Mouse (Mus musculus) kidney, embryonic 15.5 days (tissue): Measurements from ENCODE around the gene Antxr1. TPM values are rescaled to one million over a fixed set of nuclear protein-coding genes. Genes with fewer than 3 reads are reported as not detected.

Experiments used
- ATAC-seq: fragments of 200-750 bp; cut with Nextera tagmentation; replicated peaks from 2 replicates; pipeline ENCODE4 v1.8.0; 2017; ENCODE audit warnings: moderate TSS enrichment; ENCODE audit not compliant: low FRiP score
- H3K27ac ChIP-seq: fragments of 300-500 bp; sonication (generic); 2 replicates; pipeline ENCODE4 v1.5.1; 2015; ENCODE audit warnings: mild to moderate bottlenecking, inconsistent platforms
- H3K27me3 ChIP-seq: fragments of 300-500 bp; sonication (generic); 2 replicates; pipeline ENCODE4 v1.6.1; 2015; ENCODE audit warnings: inconsistent platforms
- H3K36me3 ChIP-seq: fragments of 300-500 bp; sonication (generic); 2 replicates; pipeline ENCODE4 v1.6.1; 2015; ENCODE audit warnings: inconsistent platforms
- H3K4me1 ChIP-seq: fragments of 300-500 bp; sonication (generic); 2 replicates; pipeline ENCODE4 v1.6.1; 2015; ENCODE audit warnings: inconsistent platforms
- H3K4me2 ChIP-seq: fragments of 300-500 bp; sonication (generic); 2 replicates; pipeline ENCODE4 v1.6.1; 2015; ENCODE audit warnings: moderate library complexity, mild to moderate bottlenecking, inconsistent platforms
- H3K4me3 ChIP-seq: fragments of 300-500 bp; sonication (generic); replicated peaks from 2 replicates; pipeline ENCODE4 v1.5.1; 2015; ENCODE audit warnings: mild to moderate bottlenecking, inconsistent platforms
- H3K9ac ChIP-seq: fragments of 300-500 bp; sonication (generic); 2 replicates; pipeline ENCODE4 v1.6.1; 2015; ENCODE audit warnings: mild to moderate bottlenecking, inconsistent platforms
- H3K9me3 ChIP-seq: fragments of 300-500 bp; sonication (generic); replicated peaks from 2 replicates; pipeline ENCODE4 v1.6.1; 2016; ENCODE audit warnings: inconsistent platforms
- WGBS: fragments of 180-500 bp; shearing (Covaris S2); methylation state at CpG from one replicate; pipeline ENCODE4 v1.1.7; 2015; ENCODE audit warnings: mixed read lengths; 5-methylcytosine and 5-hydroxymethylcytosine counted together
- polyA plus RNA-seq: library from polyadenylated mRNA; unstranded; fragments of >200 nt; fragmentation: Nextera tagmentation; extraction: Ambion mirVana; gene quantifications from 2 replicates; pipeline ENCODE4 v1.2.1, GENCODE M21; 2015

Gene Antxr1
- polyA plus RNA-seq, 1 experiment from 2014 or later, result 6.2 TPM

- ATAC-seq, result 0 out of 2 replicates have a peak, but pooled peaks have one; percentile 52
- Histone ChIP-seq H3K4me1 (0 out of 2 replicates have a peak, but pooled peaks cover 8% of the 10 kb centered on the region), H3K27ac (peak overlapping the region; percentile 48; the same call in 1 of the 2 replicates), H3K4me2 (no peak overlapping the region), H3K9ac (no peak overlapping the region), H3K4me3 (no peak overlapping the region), H3K36me3 (no peaks in the 10 kb centered on the region), H3K27me3 (no peaks in the 10 kb centered on the region), H3K9me3 (peaks cover 3% of the 10 kb centered on the region)
- WGBS, result 40% methylated on average over 8 of the region's 8 CpGs
Observed at GRCm38 (mm10) chr6:87127049-87127753, 208.4 kb downstream of the Antxr1 start.

- H3K4me2 ChIP-seq, result no peak overlapping the region
- no peaks in the 10 kb centered on the region for H3K9me3 ChIP-seq
- no peak overlapping the region for H3K27ac ChIP-seq
- H3K27me3 ChIP-seq, result no peaks in the 10 kb centered on the region
- no peak overlapping the region for H3K4me3 ChIP-seq
- no peak overlapping the region for H3K9ac ChIP-seq
- H3K36me3 ChIP-seq, result no peaks in the 10 kb centered on the region
- ATAC-seq, result no peak
- 89% methylated on average over 4 of the region's 4 CpGs for WGBS
- 0 out of 2 replicates have a peak, but pooled peaks cover 10% of the 10 kb centered on the region for H3K4me1 ChIP-seq
Observed at GRCm38 (mm10) chr6:87123973-87124372, 211.6 kb downstream of the Antxr1 start.

GRCm38 (mm10) chr6:87123406-87123805, 212.2 kb downstream of the Antxr1 start:
- no peaks in the 10 kb centered on the region for H3K9me3 ChIP-seq
- no peak overlapping the region for H3K4me2 ChIP-seq
- 0 out of 2 replicates have a peak, but pooled peaks cover 10% of the 10 kb centered on the region for H3K4me1 ChIP-seq
- H3K36me3 ChIP-seq, result no peaks in the 10 kb centered on the region
- no peak overlapping the region for H3K4me3 ChIP-seq
- ATAC-seq, result no peak
- H3K27me3 ChIP-seq, result no peaks in the 10 kb centered on the region
- no peak overlapping the region for H3K27ac ChIP-seq
- no peak overlapping the region for H3K9ac ChIP-seq
- WGBS, result 87% methylated on average over 6 of the region's 6 CpGs

- H3K9me3 ChIP-seq, result no peaks in the 10 kb centered on the region
- H3K27me3 ChIP-seq, result no peaks in the 10 kb centered on the region
- H3K4me3 ChIP-seq, result no peak overlapping the region
- 77% methylated on average over 7 of the region's 7 CpGs for WGBS
- no peaks in the 10 kb centered on the region for H3K36me3 ChIP-seq
- no peak overlapping the region for H3K4me2 ChIP-seq
- ATAC-seq, result no peak
- no peak overlapping the region for H3K9ac ChIP-seq
- 0 out of 2 replicates have a peak, but pooled peaks cover 3% of the 10 kb centered on the region for H3K4me1 ChIP-seq
- no peak overlapping the region for H3K27ac ChIP-seq
Observed at GRCm38 (mm10) chr6:87121961-87122360, 213.7 kb downstream of the Antxr1 start.

GRCm38 (mm10) chr6:87120661-87121060, 215.0 kb downstream of the Antxr1 start:
- Histone ChIP-seq H3K36me3 (no peaks in the 10 kb centered on the region), H3K9me3 (no peaks in the 10 kb centered on the region), H3K4me1 (0 out of 2 replicates have a peak, but pooled peaks cover 2% of the 10 kb centered on the region), H3K4me2 (no peak overlapping the region), H3K27ac (no peak overlapping the region), H3K27me3 (no peaks in the 10 kb centered on the region), H3K4me3 (no peak overlapping the region), H3K9ac (no peak overlapping the region)
- WGBS, result 85% methylated on average over 6 of the region's 6 CpGs
- no peak for ATAC-seq

- Histone ChIP-seq H3K9me3 (no peaks in the 10 kb centered on the region), H3K4me2 (no peak overlapping the region), H3K4me1 (0 out of 2 replicates have a peak, but pooled peaks cover 2% of the 10 kb centered on the region), H3K36me3 (no peaks in the 10 kb centered on the region), H3K27ac (no peak overlapping the region), H3K9ac (no peak overlapping the region), H3K4me3 (no peak overlapping the region), H3K27me3 (no peaks in the 10 kb centered on the region)
- no peak for ATAC-seq
- 35% methylated on average over 4 of the region's 4 CpGs for WGBS
Observed at GRCm38 (mm10) chr6:87119975-87120374, 215.6 kb downstream of the Antxr1 start.

- H3K27ac ChIP-seq, result no peak overlapping the region
- 74% methylated on average over 20 of the region's 20 CpGs for WGBS
- ATAC-seq, result no peak
- no peak overlapping the region for H3K4me3 ChIP-seq
- H3K9me3 ChIP-seq, result no peaks in the 10 kb centered on the region
- no peak overlapping the region for H3K9ac ChIP-seq
- H3K4me2 ChIP-seq, result no peak overlapping the region
- H3K36me3 ChIP-seq, result no peaks in the 10 kb centered on the region
- H3K27me3 ChIP-seq, result no peaks in the 10 kb centered on the region
- 0 out of 2 replicates have a peak, but pooled peaks cover 2% of the 10 kb centered on the region for H3K4me1 ChIP-seq
Observed at GRCm38 (mm10) chr6:87119066-87119837, 216.4 kb downstream of the Antxr1 start.

- Histone ChIP-seq H3K27ac (no peak overlapping the region), H3K4me2 (no peak overlapping the region), H3K4me1 (0 out of 2 replicates have a peak, but pooled peaks cover 2% of the 10 kb centered on the region), H3K9me3 (no peaks in the 10 kb centered on the region), H3K9ac (no peak overlapping the region), H3K36me3 (no peaks in the 10 kb centered on the region), H3K27me3 (no peaks in the 10 kb centered on the region), H3K4me3 (no peak overlapping the region)
- no peak for ATAC-seq
- WGBS, result 84% methylated on average over 7 of the region's 7 CpGs
Observed at GRCm38 (mm10) chr6:87116596-87116995, 219.0 kb downstream of the Antxr1 start.

GRCm38 (mm10) chr6:87115981-87116380, 219.6 kb downstream of the Antxr1 start:
- H3K27ac ChIP-seq, result no peak overlapping the region
- H3K27me3 ChIP-seq, result no peaks in the 10 kb centered on the region
- H3K4me2 ChIP-seq, result no peak overlapping the region
- ATAC-seq, result no peak
- H3K9ac ChIP-seq, result no peak overlapping the region
- no peak overlapping the region for H3K4me3 ChIP-seq
- no peaks in the 10 kb centered on the region for H3K36me3 ChIP-seq
- 0 out of 2 replicates have a peak, but pooled peaks cover 2% of the 10 kb centered on the region for H3K4me1 ChIP-seq
- 77% methylated on average over 2 of the region's 2 CpGs for WGBS
- no peaks in the 10 kb centered on the region for H3K9me3 ChIP-seq

GRCm38 (mm10) chr6:87112125-87112524, 223.5 kb downstream of the Antxr1 start:
- no peak for ATAC-seq
- Histone ChIP-seq H3K4me2 (no peak overlapping the region), H3K27me3 (no peaks in the 10 kb centered on the region), H3K9me3 (no peaks in the 10 kb centered on the region), H3K4me1 (no peaks in the 10 kb centered on the region), H3K36me3 (no peaks in the 10 kb centered on the region), H3K9ac (no peak overlapping the region), H3K4me3 (no peak overlapping the region), H3K27ac (no peak overlapping the region)
- WGBS, result 86% methylated on average over 6 of the region's 6 CpGs

- Histone ChIP-seq H3K9ac (no peak overlapping the region), H3K27ac (no peak overlapping the region), H3K9me3 (no peaks in the 10 kb centered on the region), H3K36me3 (no peaks in the 10 kb centered on the region), H3K4me2 (no peak overlapping the region), H3K27me3 (no peaks in the 10 kb centered on the region), H3K4me1 (no peaks in the 10 kb centered on the region), H3K4me3 (no peak overlapping the region)
- no peak for ATAC-seq
- 87% methylated on average over 1 of the region's 1 CpGs for WGBS
Observed at GRCm38 (mm10) chr6:87111493-87111892, 224.1 kb downstream of the Antxr1 start.

- no peaks in the 10 kb centered on the region for H3K9me3 ChIP-seq
- WGBS, result 62% methylated on average over 11 of the region's 11 CpGs
Observed at GRCm38 (mm10) chr6:87104123-87104796, 231.4 kb downstream of the Antxr1 start, which contains the start of gene D6Ertd527e. D6Ertd527e (plus strand) TSS chr6:87104746.

More at GRCm38 (mm10) chr6:87104123-87104796, 231.4 kb downstream of the Antxr1 start, which contains the start of gene D6Ertd527e:
- no peak within 1 kb of the TSS for H3K4me3 ChIP-seq
- no peak within 1 kb of the TSS for H3K4me2 ChIP-seq
- H3K9ac ChIP-seq, result no peak within 1 kb of the TSS
- no peak for ATAC-seq
- no peak within 1 kb of the TSS for H3K27ac ChIP-seq
- peaks cover 27% of the 10 kb centered on the region for H3K4me1 ChIP-seq
- H3K27me3 ChIP-seq, result no peaks in the 10 kb centered on the region
- H3K36me3 ChIP-seq, result no peaks in the 10 kb centered on the region
